Mouse (Mus musculus): ENCODE results near the gene Fgg.
A peak's percentile ranks its signal among the peaks of the same experiment; 100 is the strongest.

Gene Fgg

DNA sequence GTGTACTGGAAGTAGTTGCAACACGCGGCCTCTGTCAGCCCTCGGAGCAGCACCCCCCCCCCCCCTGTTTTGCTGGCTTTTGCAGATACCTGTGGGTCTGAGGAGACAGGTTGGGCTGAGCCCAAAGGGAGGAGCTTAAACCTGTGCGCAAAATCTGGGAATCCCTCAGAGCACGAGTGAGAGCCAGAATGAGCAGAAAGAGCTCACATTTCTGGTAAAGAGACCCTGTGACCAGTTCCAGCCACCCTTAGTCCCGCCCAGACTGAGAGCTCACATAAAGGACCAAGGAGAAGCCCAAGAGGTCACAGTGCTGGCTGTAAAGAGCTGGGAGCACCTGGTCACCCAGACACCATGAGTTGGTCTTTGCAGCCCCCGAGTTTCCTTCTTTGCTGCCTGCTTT is at the start of gene Fgg:
Gene Fgg, plus strand, starts transcription at position 168 of the 400 bp plus-strand sequence.
- DNase-seq = no peak

DNA sequence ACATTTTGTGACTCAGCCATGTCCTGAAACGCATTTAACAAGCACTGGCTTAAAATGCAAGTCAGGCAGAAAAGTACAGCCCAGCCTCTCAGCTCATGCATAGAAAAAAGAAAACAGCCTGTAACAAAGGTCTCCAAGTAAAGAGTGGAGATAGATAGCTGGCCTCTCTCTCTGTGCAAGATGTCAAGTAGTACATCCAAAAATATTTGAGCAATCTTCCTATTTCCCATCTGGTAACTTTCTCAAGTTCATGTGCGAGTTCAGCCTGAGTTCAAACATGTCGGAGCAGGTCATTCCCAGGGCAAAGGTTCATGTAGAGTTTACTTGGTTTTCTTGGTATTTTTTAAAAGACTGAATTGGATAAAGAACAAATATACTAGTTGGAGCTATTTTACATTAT is 36.5 kb upstream of the Fgg start:
- no peak for DNase-seq

DNA sequence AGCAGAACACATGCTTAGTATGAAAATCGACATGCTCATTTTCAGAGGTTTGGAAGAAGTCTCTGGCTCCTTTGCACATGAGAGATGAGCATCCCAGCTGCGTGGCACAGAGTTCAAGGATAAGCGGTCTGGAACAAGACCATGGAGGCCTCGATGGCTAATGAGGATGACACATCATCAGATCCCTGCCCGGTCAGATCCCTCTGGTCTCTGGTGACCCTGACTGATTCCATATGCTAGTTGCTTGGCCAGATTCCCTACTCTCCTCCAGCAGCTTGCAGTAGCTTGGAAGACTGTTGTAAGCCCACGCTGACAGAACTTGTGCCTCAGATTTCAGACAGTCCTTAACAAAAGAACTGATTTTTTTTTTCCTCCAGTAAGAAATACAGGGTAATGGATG is 26.7 kb upstream of the Fgg start:
- no peak for DNase-seq

DNA sequence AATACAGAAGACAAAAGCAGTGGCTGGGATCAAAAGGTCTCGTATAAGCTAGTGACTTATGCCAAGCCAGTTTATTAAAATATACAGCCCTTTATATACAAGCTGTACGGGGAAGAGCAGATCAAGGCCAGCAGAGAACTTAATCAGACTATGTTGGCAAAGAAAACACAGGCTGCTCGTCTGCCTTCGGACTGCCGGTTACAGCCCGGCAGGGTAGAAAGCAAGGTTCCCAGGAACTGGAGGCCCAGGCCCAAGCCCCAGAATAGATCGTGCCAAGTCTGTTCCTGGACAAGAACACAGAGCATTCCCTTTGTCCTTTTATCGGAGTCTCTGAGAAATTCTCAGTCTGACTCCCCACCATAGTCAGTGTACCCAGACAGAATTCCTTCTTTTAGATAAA is 25.7 kb upstream of the Fgg start:
- no peak for DNase-seq

DNA sequence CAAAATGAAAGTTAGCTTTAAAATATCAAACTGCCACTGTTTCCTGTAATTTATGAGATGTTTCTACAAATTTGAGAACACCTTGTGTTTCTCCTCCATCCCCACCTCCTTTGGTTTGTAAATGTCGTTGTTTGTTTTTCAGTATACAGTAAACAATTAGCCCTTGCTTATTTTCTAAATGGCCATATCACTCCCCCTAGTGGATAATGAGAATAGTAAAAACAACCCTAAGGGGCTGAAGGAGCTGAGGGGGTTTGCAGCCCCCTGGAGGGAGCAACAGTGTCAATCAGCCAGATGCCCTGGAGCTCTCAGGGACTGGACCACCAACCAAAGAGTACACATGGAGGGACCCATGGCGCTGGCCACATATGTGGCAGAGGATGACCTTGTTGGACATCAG is 22.7 kb upstream of the Fgg start:
- DNase-seq = no peak

DNA sequence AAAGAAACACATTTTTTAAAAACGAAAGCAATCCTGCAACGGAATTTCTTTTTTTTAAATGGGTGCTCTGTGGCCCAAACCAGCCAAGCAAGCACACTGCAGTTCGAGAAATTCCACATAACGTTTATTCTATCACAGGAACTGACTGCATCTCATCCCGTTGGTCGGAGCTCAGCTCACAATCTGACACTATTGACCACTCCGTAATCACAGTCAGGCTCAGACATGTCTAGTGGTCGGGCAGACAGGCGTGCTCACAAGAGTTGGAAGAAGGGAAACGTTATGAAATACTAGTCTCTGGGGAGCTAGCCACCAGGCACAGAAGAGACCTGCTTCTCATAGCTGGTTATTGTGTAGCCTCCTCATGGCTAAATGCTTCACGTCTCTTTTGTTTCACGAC is 15.6 kb upstream of the Fgg start:
- no peak for DNase-seq

DNA sequence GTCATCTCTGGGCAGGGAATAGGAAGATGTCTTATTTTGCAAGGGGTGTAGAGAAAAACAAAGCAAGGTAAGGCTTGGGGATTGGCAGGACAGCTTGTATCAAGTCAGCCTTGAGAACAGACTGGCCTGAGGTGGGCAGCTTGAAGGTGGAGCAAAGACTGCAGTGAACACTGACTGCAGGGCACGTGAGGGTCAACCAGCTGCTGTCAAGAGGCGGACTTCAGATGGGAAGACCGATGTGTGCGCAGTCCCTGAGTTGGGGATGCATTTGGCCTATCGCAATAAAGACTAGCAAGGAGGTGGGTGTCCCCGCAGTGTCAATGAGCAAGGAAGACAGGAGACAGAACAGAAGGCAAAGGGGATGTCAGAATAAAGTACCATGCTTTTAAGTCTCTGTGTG is 14.6 kb upstream of the Fgg start:
- no peak for DNase-seq

DNA sequence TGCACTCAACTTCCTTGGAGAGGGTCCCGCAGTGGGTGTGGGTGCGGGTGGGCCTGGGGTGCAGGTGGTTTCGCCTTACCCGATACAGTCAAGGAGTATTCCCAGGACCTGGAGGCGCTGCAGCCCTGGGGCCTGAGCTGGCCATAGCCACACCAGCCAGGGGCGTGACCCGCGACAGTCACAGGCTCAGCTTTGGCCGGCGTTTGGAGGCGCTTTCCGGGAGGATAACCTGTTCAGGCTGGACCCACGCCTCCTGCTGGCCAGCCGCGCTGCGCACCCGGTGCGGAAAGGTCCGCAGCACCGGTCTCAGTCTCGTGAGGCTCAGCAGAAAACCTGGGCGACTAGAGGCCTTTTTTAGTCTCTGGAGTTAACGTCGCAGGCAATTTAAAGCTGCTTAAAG is 12.2 kb upstream of the Fgg start:
- peak; percentile 46 for DNase-seq

DNA sequence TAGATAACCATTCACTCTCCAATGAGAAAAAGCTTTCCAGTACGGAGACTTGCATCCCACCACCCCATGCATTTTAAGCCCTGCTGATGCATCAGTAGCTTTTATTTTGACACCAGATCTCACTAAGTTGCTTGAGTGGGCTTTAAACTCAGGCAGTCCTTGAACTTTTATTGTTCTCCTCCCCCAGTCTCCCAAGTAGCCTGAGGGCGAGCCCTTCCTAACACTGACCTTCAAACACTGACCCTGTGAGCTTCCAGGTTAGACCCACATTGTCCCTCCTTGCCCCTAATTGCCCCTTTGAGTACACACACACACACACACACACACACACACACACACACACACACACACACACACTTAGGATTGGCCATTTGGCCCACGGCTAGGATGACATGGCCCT is 10.9 kb upstream of the Fgg start:
- DNase-seq = no peak

DNA sequence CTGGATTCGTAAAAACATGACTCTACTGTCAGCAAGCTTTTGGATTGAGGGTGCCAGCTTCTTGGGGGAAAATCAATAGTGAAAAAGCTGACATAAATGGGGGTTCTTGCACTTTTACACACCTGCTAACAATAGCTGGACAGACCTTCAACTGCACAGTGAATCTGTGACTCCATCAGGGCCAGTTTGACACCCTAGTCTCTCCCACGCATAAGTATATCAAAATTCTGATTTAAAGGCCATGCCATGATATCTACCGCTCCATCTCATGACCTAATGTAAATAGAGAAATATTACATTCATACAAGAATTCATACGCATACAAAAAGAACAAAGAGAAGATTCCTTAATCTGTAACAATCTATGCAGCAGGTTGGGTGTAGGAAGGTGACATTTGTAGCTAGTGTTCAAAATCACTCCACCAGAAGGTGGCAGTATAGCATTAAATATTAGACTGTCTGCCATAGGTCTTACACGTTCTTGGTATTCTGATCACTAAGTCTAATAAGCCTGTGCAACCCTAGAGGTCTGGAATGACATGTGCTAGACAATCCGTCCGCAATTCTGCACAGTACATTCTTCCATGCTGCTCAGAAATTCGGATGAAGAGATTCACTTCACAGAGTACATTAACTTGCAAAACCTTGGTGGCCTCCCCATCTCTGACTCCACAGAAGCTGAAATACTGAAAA is 8.6 kb upstream of the Fgg start:
- no peak for DNase-seq

DNA sequence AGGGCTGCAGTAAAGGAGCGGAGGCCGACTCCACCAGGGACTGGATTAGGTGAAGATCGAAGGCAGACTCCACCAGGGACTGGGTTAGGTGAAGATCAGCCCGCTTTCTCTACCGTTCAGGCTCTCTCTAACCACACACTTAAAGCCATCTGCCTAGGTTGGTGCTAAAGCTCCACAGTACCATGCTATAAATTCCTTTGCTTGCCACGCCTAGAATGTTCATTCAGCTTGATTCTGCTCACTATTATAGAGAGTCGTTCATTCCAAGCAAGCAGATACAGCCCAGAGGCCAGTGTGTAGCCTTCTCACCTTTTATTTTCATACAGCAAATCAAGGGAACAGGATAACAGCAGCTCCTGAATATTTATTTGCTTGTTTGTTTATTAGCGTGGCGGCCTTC is 7.5 kb upstream of the Fgg start:
- no peak for DNase-seq

DNA sequence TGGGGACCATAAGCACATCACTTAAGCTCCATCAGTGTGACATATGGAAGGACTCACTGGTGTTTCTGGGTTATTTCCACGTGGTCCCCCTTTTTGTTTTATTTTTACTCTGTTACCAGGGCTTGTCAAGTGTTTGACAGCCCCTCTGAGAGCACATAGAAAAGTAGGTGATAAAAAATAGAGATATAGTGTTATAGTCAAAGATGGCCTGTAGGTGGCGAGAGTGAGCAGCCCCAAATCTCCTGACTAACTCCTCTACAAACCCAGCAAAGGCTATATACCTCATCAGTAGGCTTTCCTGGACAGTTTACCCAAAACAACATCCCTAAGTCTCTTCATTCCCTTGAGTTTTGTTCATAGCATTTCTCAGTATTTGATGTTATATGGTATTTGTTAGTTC is 5.3 kb upstream of the Fgg start:
- peak; percentile 31 for DNase-seq

DNA sequence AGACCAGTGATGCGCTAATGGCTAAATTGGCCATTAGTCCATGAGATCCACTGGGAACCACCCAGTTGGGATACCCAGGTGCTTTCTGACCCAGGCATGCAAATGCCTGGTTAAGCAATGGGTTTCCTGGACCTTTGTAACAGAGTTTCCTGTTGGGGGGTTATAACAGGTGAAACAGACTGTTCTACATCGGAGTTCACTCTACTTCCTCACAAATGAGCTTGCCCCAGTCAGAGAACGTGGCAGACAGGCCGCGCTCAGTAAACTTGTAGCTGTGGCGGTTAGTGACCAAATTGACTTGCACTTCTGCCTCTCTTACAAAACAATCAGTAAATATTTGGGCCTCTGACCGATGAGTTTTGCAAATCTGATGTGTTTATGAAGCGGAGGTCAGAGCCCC is 4.5 kb upstream of the Fgg start:
- DNase-seq = no peak

DNA sequence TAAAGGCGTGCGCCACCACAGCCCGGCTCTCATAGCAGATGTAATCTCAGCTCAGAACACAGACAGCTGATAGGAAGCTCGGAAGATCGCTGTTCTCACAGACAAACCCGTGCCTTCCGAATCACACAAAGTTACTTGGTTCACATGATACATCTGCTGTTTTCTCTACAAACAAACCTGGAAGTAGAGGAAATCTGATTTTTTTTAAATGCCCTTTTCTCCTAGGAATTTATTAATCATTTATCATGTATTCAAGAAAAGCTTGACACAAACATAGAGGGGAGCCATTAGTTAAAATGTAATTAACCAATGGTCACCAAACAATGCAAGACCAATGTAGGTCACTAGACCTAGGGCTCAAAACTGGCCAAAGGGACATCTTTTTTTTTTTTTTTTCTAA is 2.7 kb upstream of the Fgg start:
- no peak for DNase-seq

DNA sequence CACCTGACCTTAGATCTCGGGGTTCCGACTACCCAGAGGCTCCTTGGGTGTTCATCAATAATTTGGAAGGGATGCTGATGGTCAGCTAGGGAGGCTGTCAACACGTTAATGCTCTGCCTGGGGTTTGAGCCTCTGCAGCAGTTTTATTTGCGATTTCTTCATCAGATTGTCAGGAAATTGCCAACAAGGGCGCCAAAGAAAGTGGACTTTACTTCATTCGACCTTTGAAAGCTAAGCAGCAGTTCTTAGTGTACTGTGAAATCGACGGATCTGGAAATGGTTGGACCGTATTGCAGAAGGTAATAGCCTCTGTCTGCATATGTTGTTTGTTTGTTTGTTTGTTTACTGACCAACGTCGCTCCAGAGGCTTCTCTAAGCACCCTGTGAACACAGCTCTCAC is 2.8 kb downstream of the Fgg start:
- DNase-seq = no peak

DNA sequence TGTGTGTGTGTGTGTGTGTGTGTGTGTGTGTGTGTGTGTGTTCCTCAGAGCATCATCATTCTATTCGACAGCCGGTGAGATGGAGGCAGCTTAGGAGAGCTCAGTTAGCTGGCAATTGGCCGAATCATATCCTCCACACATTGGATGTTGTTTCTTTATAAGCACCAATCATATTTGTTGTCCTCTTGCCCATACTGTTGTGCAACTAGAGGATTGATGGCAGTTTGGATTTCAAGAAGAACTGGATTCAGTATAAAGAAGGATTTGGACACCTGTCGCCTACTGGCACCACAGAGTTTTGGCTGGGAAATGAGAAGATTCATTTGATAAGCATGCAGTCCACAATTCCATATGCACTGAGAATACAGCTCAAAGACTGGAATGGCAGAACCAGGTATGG is 3.6 kb downstream of the Fgg start:
- no peak for DNase-seq

DNA sequence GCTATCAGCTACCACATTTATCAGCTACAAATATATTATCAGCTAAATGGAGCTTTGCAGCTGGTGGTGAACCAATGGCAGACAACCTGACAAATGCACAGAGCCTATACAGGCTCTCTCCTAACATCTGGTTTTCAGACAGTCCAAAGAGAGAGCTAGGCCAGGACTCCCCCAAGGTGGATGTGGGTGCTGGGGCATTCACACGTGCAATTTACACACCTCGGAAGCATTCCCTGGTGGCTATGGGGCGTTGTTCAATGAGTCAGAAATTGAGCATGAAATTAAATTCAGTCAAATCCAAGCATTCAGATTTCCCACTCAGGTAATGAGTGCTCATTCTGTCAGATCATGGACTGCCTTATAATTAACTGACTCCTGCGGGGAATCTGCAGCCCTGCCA is 4.0 kb downstream of the Fgg start:
- DNase-seq = no peak

DNA sequence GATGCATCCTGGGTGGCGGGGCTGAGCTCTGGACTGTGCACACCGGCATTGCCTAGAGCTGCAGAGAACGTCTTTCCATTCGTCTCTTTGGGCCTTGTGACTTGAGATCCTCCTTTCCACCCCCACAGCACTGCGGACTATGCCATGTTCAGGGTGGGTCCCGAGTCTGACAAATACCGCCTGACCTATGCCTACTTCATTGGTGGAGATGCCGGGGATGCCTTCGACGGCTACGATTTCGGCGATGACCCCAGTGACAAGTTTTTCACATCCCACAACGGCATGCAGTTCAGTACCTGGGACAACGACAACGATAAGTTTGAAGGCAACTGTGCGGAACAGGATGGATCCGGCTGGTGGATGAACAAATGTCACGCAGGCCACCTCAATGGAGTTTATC is 5.1 kb downstream of the Fgg start:
- no peak for DNase-seq

DNA sequence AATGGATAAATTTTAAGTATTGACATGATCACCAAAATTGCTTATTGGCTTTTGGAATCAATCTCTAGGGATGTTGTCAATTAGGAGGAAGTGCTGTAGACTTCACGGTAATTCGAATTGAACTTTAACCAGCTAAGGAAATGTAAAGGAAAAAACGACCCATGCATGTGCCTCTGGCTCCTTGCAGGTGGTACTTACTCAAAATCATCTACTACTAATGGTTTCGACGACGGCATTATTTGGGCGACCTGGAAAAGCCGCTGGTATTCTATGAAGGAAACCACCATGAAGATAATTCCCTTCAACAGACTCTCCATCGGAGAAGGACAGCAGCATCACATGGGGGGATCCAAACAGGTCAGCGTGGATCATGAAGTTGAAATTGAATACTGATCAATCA is 6.4 kb downstream of the Fgg start:
- DNase-seq = no peak

DNA sequence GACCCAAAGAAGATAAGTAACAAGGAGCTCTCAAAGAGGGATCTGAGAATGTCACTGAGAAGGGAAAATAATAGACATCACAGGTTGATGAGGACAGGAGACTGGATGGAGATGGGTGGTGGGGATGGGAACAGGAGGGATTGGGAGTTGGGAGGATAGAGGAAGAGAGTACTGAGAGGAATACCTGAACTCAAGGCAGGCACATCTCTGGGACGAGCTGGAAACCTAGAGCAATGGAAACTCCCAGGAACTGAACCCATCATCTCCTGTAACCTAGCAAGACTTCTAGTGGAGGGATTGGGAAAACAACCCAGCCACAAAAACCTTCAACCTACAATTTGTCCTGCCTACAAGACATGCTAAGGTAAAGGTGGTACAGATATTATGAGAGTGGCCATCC is 8.7 kb downstream of the Fgg start:
- no peak for DNase-seq

DNA sequence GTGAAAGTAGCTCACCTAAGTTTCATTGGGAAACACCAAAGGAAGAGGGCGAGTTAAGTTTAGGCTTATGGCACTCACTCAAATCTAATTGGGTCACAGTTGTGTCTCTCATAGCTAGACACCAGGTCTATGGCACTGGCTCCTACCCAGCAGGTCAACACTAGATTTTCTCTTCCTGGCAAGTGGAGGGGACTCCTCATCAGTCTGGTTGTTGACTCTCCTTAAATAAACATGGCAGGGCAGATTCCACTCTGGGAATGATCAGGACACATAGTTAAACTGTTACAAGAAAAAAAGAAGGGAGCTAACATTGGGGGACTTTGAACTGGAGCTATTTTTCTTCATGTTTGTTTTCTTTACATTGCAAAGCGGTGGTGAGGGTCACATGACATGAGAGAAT is 12.9 kb downstream of the Fgg start:
- DNase-seq = no peak

DNA sequence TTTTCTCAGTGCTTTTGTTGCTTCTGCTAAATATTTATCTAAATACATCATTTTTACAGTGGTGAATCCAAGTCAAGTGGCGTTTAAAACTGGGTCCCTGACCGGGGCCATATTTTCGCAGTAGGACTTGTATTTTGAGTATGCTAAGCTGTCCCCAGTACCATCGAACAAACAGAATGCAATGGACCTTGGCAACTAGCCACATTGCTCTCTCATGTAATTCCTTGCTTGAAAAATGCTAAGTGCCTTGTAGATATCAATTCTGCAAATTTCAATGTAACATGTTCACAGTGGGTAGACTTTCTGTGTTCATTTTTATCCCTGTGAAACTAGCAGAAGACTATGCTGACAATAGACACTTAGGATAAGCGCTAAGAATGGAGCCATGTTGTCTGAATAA is 13.7 kb downstream of the Fgg start:
- DNase-seq = no peak

DNA sequence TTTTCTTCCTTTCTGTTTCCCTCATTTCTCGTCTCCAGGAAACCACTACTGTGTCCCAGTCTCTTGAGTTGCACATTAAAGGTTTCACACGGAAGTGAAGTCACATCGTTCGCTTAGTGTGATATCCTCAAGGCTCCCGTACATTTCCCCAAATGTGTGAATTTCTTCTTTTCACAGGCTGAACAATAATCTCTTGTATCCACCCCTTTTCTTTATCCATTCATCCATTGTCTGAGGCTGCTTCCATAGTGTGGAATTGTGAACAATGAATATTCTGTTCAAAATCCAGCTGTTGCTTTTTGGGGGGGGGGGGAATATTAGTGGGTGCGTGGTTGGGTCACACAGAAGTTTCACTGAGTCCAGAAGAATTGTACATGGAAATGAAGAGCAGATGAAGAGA is 17.5 kb downstream of the Fgg start:
- DNase-seq = no peak

DNA sequence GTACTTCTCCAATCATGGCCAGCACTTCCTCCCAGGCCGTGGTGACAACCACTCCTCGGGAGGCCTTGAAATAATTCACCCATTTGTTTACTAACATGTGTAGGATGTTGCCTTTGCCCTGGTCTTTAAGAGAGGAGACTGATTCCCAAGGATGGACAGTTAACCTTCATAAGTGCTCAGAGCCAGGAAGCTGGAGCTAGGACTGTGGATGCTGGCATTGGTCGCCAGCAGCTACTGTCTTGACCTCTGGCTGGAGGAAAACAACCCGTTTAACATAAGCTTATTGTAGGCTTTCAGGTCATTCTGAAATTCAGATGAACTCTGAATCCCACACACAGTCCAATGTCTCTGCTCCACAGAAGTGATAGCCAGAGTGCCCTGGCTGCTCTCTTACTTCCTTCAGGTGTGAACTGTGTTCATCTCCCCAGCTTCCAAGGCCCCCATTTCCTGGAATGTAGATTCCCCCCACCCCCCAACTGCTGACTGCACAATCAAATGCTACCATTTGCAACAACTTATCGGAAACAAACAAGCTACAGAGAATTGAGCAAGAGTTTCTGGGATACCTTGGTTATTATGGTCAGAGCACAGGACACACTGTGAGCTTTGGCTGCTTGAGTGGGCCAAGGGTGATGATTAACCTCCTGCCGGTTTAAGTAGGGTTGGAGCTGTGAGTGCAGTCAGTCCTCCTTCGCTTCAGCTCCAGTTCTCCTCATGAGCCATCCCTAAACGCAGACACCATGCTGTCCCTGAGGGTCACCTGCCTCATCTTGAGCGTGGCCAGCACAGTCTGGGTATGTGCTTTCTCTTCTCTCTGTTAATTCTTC is 18.2 kb downstream of the Fgg start, which contains the start of gene Fga:
Gene Fga, plus strand, starts transcription at position 602 of the 827 bp plus-strand sequence.
- no peak for DNase-seq
